In the genomic region with DNA sequence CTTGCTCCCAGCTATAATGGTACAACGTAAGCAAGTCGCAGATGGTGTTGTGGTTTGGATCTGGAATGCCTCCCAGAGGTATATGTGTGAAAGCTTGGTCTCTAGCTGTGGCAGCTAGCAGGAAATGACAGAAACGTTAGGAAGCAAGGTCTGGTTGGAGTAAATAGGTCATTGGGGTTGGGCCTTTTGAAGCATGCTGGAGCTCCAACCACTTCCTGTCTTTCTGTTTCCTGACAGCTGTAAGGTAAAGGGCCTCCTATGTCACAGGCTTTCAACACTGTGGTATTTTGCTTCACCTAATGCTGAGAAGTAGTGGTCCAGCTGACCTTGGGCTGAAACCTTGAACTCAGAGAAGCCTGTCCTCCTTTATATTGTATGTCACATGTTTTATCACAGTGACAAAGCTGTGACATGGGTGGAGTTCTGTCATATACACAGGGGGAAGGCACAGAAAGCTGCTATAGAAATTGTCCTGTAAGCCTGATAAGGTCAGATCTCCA, we compare ENCODE assay signal across 9 mouse cellular contexts.
DNase-seq lines count a peak whose midpoint lies in the region; ATAC-seq and TF ChIP-seq lines count a peak whose summit lies in the region.
"Had no signal": no experiment of that assay in that cellular context is flagged by ENCODE, and none has a peak within 500 bp of the region (broad histone marks: within the 10 kb centered on the region; RNA-seq: fewer than 3 reads in every experiment).

No protein-coding gene starts in this region.

- H3K9me3 ChIP-seq in heart, embryonic 16.5 days (replicated peaks; ENCODE audit: control insufficient read depth, low read length): no peaks in the 10 kb centered on the region
- no peaks in the 10 kb centered on the region for H3K9me3 ChIP-seq in heart, embryonic 10.5 days
- H3K9me3 ChIP-seq in G1E (replicated peaks): no peaks in the 10 kb centered on the region
- no peaks in the 10 kb centered on the region for H3K9me3 ChIP-seq in liver, embryonic 15.5 days (replicated peaks)
- H3K9me3 ChIP-seq in midbrain, embryonic 11.5 days (ENCODE audit: control insufficient read depth, low read length): no peaks in the 10 kb centered on the region
- H3K9me3 ChIP-seq in neural tube, embryonic 15.5 days (replicated peaks): no peaks in the 10 kb centered on the region
- H3K9me3 ChIP-seq: hindbrain, embryonic 15.5 days had no signal

- no peaks in the 10 kb centered on the region for H3K4me1 ChIP-seq in heart, embryonic 16.5 days (ENCODE audit: control insufficient read depth, insufficient read depth, low read length)
- H3K4me1 ChIP-seq in heart, embryonic 10.5 days: peaks cover 8% of the 10 kb centered on the region; the same call in 1 of the 2 replicates
- 0 out of 2 replicates have a peak, but pooled peaks cover 4% of the 10 kb centered on the region for H3K4me1 ChIP-seq in G1E (ENCODE audit: insufficient read depth, low read depth, low read length)
- H3K4me1 ChIP-seq in liver, embryonic 15.5 days (replicated peaks): peaks cover 25% of the 10 kb centered on the region
- H3K4me1 ChIP-seq in midbrain, embryonic 11.5 days (ENCODE audit: control insufficient read depth, insufficient read depth, low read length): peaks cover 2% of the 10 kb centered on the region
- no peaks in the 10 kb centered on the region for H3K4me1 ChIP-seq in neural tube, embryonic 15.5 days
- H3K4me1 ChIP-seq: hindbrain, embryonic 15.5 days had no signal

- H3K27ac ChIP-seq in heart, embryonic 16.5 days (ENCODE audit: low read length): peak overlapping the region; percentile 63
- H3K27ac ChIP-seq in heart, embryonic 10.5 days: no peak overlapping the region
- no peak overlapping the region for H3K27ac ChIP-seq in liver, embryonic 15.5 days (replicated peaks)
- H3K27ac ChIP-seq in midbrain, embryonic 11.5 days (ENCODE audit: low read depth, low read length): no peak overlapping the region
- no peak overlapping the region for H3K27ac ChIP-seq in neural tube, embryonic 15.5 days (replicated peaks)
- H3K27ac ChIP-seq: hindbrain, embryonic 15.5 days had no signal

- H3K36me3 ChIP-seq in heart, embryonic 16.5 days (ENCODE audit: control insufficient read depth, insufficient read depth): no peaks in the 10 kb centered on the region
- no peaks in the 10 kb centered on the region for H3K36me3 ChIP-seq in heart, embryonic 10.5 days
- H3K36me3 ChIP-seq in G1E (replicated peaks): no peaks in the 10 kb centered on the region
- H3K36me3 ChIP-seq in liver, embryonic 15.5 days (replicated peaks): no peaks in the 10 kb centered on the region
- no peaks in the 10 kb centered on the region for H3K36me3 ChIP-seq in midbrain, embryonic 11.5 days (ENCODE audit: control insufficient read depth, insufficient read depth, low read length)
- no peaks in the 10 kb centered on the region for H3K36me3 ChIP-seq in neural tube, embryonic 15.5 days
- H3K36me3 ChIP-seq: hindbrain, embryonic 15.5 days had no signal

- TF ChIP-seq CTCF in G1E (IDR thresholded peaks at IDR 0.05; ENCODE audit: low read depth, low read length): no peak

- H3K27me3 ChIP-seq in heart, embryonic 16.5 days (ENCODE audit: control insufficient read depth, insufficient read depth, low read length): no peaks in the 10 kb centered on the region
- no peaks in the 10 kb centered on the region for H3K27me3 ChIP-seq in heart, embryonic 10.5 days (ENCODE audit: insufficient read depth, poor library complexity, severe bottlenecking)
- H3K27me3 ChIP-seq in G1E (ENCODE audit: insufficient read depth, low read length): peaks cover 11% of the 10 kb centered on the region
- no peaks in the 10 kb centered on the region for H3K27me3 ChIP-seq in liver, embryonic 15.5 days
- no peaks in the 10 kb centered on the region for H3K27me3 ChIP-seq in midbrain, embryonic 11.5 days (ENCODE audit: control insufficient read depth, insufficient read depth, low read length)
- H3K27me3 ChIP-seq in neural tube, embryonic 15.5 days (replicated peaks): no peaks in the 10 kb centered on the region
- H3K27me3 ChIP-seq: hindbrain, embryonic 15.5 days had no signal

- no peak overlapping the region for H3K4me2 ChIP-seq in heart, embryonic 16.5 days (ENCODE audit: low read depth, low read length)
- H3K4me2 ChIP-seq in liver, embryonic 15.5 days: 0 out of 2 replicates have a peak overlapping the region, but pooled peaks have one; percentile 3
- H3K4me2 ChIP-seq in midbrain, embryonic 11.5 days: no peak overlapping the region
- H3K4me2 ChIP-seq in neural tube, embryonic 15.5 days: no peak overlapping the region
- H3K4me2 ChIP-seq: hindbrain, embryonic 15.5 days had no signal

- no peak overlapping the region for H3K9ac ChIP-seq in heart, embryonic 16.5 days (ENCODE audit: low read length)
- H3K9ac ChIP-seq in liver, embryonic 15.5 days: no peak overlapping the region
- H3K9ac ChIP-seq in midbrain, embryonic 11.5 days (ENCODE audit: low read length): no peak overlapping the region
- no peak overlapping the region for H3K9ac ChIP-seq in neural tube, embryonic 15.5 days (replicated peaks)
- H3K9ac ChIP-seq: hindbrain, embryonic 15.5 days had no signal

- H3K4me3 ChIP-seq in heart, embryonic 16.5 days (ENCODE audit: low read length): no peak overlapping the region
- H3K4me3 ChIP-seq in heart, embryonic 10.5 days: no peak overlapping the region
- H3K4me3 ChIP-seq in G1E (ENCODE audit: low read depth, low read length): no peak overlapping the region
- H3K4me3 ChIP-seq in liver, embryonic 15.5 days (replicated peaks): no peak overlapping the region
- no peak overlapping the region for H3K4me3 ChIP-seq in midbrain, embryonic 11.5 days (ENCODE audit: low read depth, low read length)
- H3K4me3 ChIP-seq in neural tube, embryonic 15.5 days (replicated peaks): no peak overlapping the region
- H3K4me3 ChIP-seq: hindbrain, embryonic 15.5 days had no signal

- no peak for DNase-seq in heart, embryonic 10.5 days (ENCODE audit: low spot score)
- DNase-seq in G1E (ENCODE audit: low spot score): no peak
- DNase-seq in telencephalon, adult 2 months (ENCODE audit: low read depth, low spot score): peak; percentile 40
- no peak for DNase-seq in midbrain, embryonic 11.5 days (ENCODE audit: low spot score, missing footprints)
- DNase-seq in adrenal gland, postnatal 25 days: no peak

- ATAC-seq in heart, embryonic 16.5 days (replicated peaks; ENCODE audit: extremely low read depth, insufficient read depth, low FRiP score): peak; percentile 78
- peak; percentile 38; the same call in 1 of the 2 replicates for ATAC-seq in G1E (ENCODE audit: extremely low read depth, insufficient number of reproducible peaks, low FRiP score, poor library complexity, severe bottlenecking)
- ATAC-seq in liver, embryonic 15.5 days (ENCODE audit: insufficient read depth): peak; percentile 56; the same call in 1 of the 2 replicates
- no peak for ATAC-seq in midbrain, embryonic 11.5 days (ENCODE audit: low FRiP score)
- no peak for ATAC-seq in neural tube, embryonic 15.5 days (ENCODE audit: low FRiP score)

- 26% methylated on average over 3 of the region's 3 CpGs for WGBS in heart, embryonic 16.5 days
- 37% methylated on average over 3 of the region's 3 CpGs for WGBS in heart, embryonic 10.5 days
- WGBS in liver, embryonic 15.5 days (ENCODE audit: insufficient replicate concordance): 5% methylated on average over 3 of the region's 3 CpGs
- 80% methylated on average over 3 of the region's 3 CpGs for WGBS in midbrain, embryonic 11.5 days
- 54% methylated on average over 3 of the region's 3 CpGs for WGBS in neural tube, embryonic 15.5 days

Comparison
In these comparisons a context has a peak if more than half of its experiments do, and no peak if none do; other contexts are left out.
1. ATAC-seq: peak in heart, embryonic 16.5 days (single experiment), G1E (single experiment) and liver, embryonic 15.5 days (single experiment); none in midbrain, embryonic 11.5 days (single experiment) and neural tube, embryonic 15.5 days (single experiment).